Mouse (Mus musculus) stomach, embryonic 14.5 days (tissue): ENCODE results near the gene Dcbld2. TPM values are rescaled to one million over a fixed set of nuclear protein-coding genes. Genes with fewer than 3 reads are reported as not detected.

Source experiments
- ATAC-seq: fragments of 200-750 bp; cut with Nextera tagmentation; 2 replicates; pipeline ENCODE4 v1.8.0; 2017; ENCODE audit warnings: low read depth, moderate TSS enrichment; ENCODE audit not compliant: insufficient number of reproducible peaks, insufficient read depth, low FRiP score
- H3K27ac ChIP-seq: fragments of 300-500 bp; sonication (generic); 2 replicates; pipeline ENCODE4 v1.5.1; 2014; ENCODE audit warnings: mild to moderate bottlenecking, low read length, moderate library complexity, mixed read lengths
- H3K27me3 ChIP-seq: fragments of 300-500 bp; sonication (generic); 2 replicates; pipeline ENCODE4 v1.6.1; 2014; ENCODE audit warnings: low read length, control low read depth, mixed read lengths; ENCODE audit not compliant: control insufficient read depth, insufficient read depth
- H3K36me3 ChIP-seq: fragments of 300-500 bp; sonication (generic); 2 replicates; pipeline ENCODE4 v1.6.1; 2014; ENCODE audit warnings: mild to moderate bottlenecking, control low read depth, low read length, moderate library complexity, mixed read lengths; ENCODE audit not compliant: control insufficient read depth, insufficient read depth
- H3K4me1 ChIP-seq: fragments of 300-500 bp; sonication (generic); 2 replicates; pipeline ENCODE4 v1.6.1; 2014; ENCODE audit warnings: low read length, control low read depth, mixed read lengths; ENCODE audit not compliant: control insufficient read depth, insufficient read depth
- H3K4me2 ChIP-seq: fragments of 300-500 bp; sonication (generic); replicated peaks from 2 replicates; pipeline ENCODE4 v1.6.1; 2014; ENCODE audit warnings: low read depth, low read length, control low read depth
- H3K4me3 ChIP-seq: fragments of 300-500 bp; sonication (generic); 2 replicates; pipeline ENCODE4 v1.5.1; 2014; ENCODE audit warnings: low read depth, low read length, control low read depth
- H3K9ac ChIP-seq: fragments of 300-500 bp; sonication (generic); replicated peaks from 2 replicates; pipeline ENCODE4 v1.6.1; 2014; ENCODE audit warnings: low read depth, mild to moderate bottlenecking, control low read depth, low read length, moderate library complexity, mixed read lengths
- H3K9me3 ChIP-seq: fragments of 300-500 bp; sonication (generic); 2 replicates; pipeline ENCODE4 v1.6.1; 2016; ENCODE audit warnings: low read depth, low read length, control low read depth; ENCODE audit not compliant: control insufficient read depth
- WGBS: fragments of 180-500 bp; shearing (Covaris S2); extraction: QIAGEN DNeasy Blood & Tissue Kit; methylation state at CpG from one replicate; pipeline ENCODE4 v1.1.7; 2014; 5-methylcytosine and 5-hydroxymethylcytosine counted together
- polyA plus RNA-seq: library from polyadenylated mRNA; unstranded; fragments of >200 nt; fragmentation: Nextera tagmentation; extraction: Ambion mirVana; gene quantifications from 2 replicates; pipeline ENCODE4 v1.2.1, GENCODE M21; 2014

Dcbld2 gene
- polyA plus RNA-seq, 1 experiment from 2014 or later, result 12.5 TPM

DNA sequence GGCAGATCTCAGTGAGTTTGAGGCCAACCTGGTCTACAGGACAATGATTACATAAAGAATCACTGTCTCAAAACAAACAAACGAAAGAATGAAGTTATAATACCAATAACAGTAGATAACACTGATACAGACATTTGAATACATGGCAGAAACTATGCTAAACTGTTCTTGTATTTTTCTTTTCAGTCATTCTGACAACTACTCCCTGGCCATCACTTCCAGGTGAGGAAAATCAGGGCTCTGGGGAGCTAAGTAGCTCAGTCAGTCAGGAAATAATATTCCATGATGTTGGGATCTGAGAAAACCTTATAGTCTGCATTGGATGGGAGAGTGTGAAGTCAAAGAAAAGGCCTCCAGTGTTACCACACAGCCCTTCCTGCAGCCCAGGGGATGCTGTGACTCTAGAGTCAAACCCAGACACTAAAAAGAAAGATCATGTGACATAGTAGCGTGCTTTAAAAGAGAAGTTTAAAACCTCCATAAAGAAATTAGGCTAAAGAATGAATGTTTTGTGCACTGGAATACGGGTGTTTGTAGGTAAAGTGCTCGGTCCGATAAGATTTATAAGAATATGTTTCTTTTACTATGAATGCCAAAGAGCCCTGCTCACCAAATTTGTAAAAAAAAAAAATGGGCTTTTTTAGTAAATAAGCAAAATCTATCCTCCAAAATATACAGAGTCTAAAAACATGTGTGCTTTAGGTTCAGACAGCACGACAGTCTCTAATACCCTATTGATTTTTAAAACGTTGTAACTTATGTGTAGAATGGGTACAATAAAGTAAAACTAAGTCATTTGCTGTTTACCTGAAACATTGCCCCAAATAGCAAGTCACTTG, 108.9 kb downstream of the Dcbld2 start:
- no peak overlapping the region for H3K9ac ChIP-seq
- H3K27me3 ChIP-seq, result no peaks in the 10 kb centered on the region
- H3K9me3 ChIP-seq, result no peaks in the 10 kb centered on the region
- 91% methylated on average over 7 of the region's 7 CpGs for WGBS
- no peak overlapping the region for H3K27ac ChIP-seq
- no peaks in the 10 kb centered on the region for H3K36me3 ChIP-seq
- H3K4me1 ChIP-seq, result peaks cover 13% of the 10 kb centered on the region; the same call in 1 of the 2 replicates
- no peak overlapping the region for H3K4me2 ChIP-seq
- no peak for ATAC-seq
- no peak overlapping the region for H3K4me3 ChIP-seq

Other genes starting within 250 kb of the Dcbld2 start
- 9.7 and 11.1 TPM in 2 replicates for gene St3gal6, start 115.8 kb downstream of the Dcbld2 start, polyA plus RNA-seq
- not detected in 2 replicates for gene Gm813, start 208.5 kb downstream of the Dcbld2 start, polyA plus RNA-seq
- not detected in 2 replicates for gene E330017A01Rik, start 230.3 kb downstream of the Dcbld2 start, polyA plus RNA-seq